7 mouse cellular contexts compared by ENCODE assay signal in the genomic region with DNA sequence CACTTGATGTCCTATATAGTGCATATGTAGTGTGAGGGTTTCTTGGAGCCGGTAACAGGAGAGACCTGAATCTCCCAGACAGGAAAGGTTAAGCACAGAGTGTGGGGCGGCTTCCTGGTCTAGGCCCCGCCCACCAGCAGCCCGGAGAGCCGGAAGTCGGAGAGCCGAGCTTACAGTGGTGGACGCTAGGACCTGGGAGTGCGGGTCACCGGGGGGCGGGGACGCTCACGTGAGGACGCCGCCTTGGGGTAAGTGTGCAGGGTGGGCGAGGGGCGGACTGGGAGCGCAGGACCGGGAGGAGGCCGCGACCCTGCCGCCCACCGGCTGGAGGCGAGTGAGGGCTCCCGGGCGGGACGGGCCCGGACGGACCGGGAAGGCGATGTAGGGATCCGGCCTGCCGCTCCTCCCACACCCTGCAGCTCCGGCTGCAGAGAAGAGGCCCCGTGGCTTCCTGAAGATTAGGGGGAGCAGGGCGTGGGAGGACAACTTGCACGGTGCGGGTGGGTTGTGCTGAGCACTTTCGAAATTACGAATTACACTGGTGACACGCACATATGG. TPM values are rescaled to one million over a fixed set of nuclear protein-coding genes. Genes with fewer than 3 reads are reported as not detected.
DNase-seq lines count a peak whose midpoint lies in the region; ATAC-seq lines count a peak whose summit lies in the region.

A gene (plus strand): TSS at position 144 of the 558 bp plus-strand sequence.

- 1% methylated on average over 32 of the region's 41 CpGs for WGBS in intestine, embryonic 16.5 days
- under 1% methylated on average over 40 of the region's 41 CpGs for WGBS in midbrain, embryonic 11.5 days

- peak within 1 kb of the TSS; percentile 95 for H3K4me3 ChIP-seq in intestine, embryonic 16.5 days (ENCODE audit: low read length)
- H3K4me3 ChIP-seq in midbrain, embryonic 11.5 days (ENCODE audit: low read depth, low read length), result peak within 1 kb of the TSS; percentile 61

- H3K36me3 ChIP-seq in intestine, embryonic 16.5 days (ENCODE audit: control insufficient read depth, insufficient read depth, low read length), result peaks cover 15% of the 10 kb centered on the region
- peaks cover 6% of the 10 kb centered on the region for H3K36me3 ChIP-seq in midbrain, embryonic 11.5 days (ENCODE audit: control insufficient read depth, insufficient read depth, low read length)

- H3K9ac ChIP-seq in intestine, embryonic 16.5 days (ENCODE audit: low read depth, low read length), result peak within 1 kb of the TSS; percentile 87
- peak within 1 kb of the TSS; percentile 70 for H3K9ac ChIP-seq in midbrain, embryonic 11.5 days (ENCODE audit: low read length)

- H3K27ac ChIP-seq in intestine, embryonic 16.5 days (ENCODE audit: low read length), result peak within 1 kb of the TSS; percentile 84
- no peak within 1 kb of the TSS for H3K27ac ChIP-seq in midbrain, embryonic 11.5 days (ENCODE audit: low read depth, low read length)

- H3K4me1 ChIP-seq in intestine, embryonic 16.5 days (ENCODE audit: control insufficient read depth, insufficient read depth, low read length), result peaks cover 14% of the 10 kb centered on the region; the same call in 1 of the 2 replicates
- H3K4me1 ChIP-seq in midbrain, embryonic 11.5 days (ENCODE audit: control insufficient read depth, insufficient read depth, low read length), result peaks cover 6% of the 10 kb centered on the region; the same call in 1 of the 2 replicates

- H3K9me3 ChIP-seq in intestine, embryonic 16.5 days (ENCODE audit: control insufficient read depth, low read length), result no peaks in the 10 kb centered on the region
- H3K9me3 ChIP-seq in midbrain, embryonic 11.5 days (ENCODE audit: control insufficient read depth, low read length), result no peaks in the 10 kb centered on the region

- ATAC-seq in intestine, embryonic 16.5 days, result peak; percentile 99
- ATAC-seq in midbrain, embryonic 11.5 days (ENCODE audit: low FRiP score), result peak; percentile 98

- peak within 1 kb of the TSS; percentile 54 for H3K4me2 ChIP-seq in intestine, embryonic 16.5 days (ENCODE audit: low read depth, low read length)
- peak within 1 kb of the TSS; percentile 54 for H3K4me2 ChIP-seq in midbrain, embryonic 11.5 days

- H3K27me3 ChIP-seq in intestine, embryonic 16.5 days (replicated peaks; ENCODE audit: control insufficient read depth, insufficient read depth, low read length), result no peaks in the 10 kb centered on the region
- H3K27me3 ChIP-seq in midbrain, embryonic 11.5 days (ENCODE audit: control insufficient read depth, insufficient read depth, low read length), result no peaks in the 10 kb centered on the region

- peak; percentile 82 to 86 for DNase-seq in adrenal gland, adult 18-20 months (ENCODE audit: low spot score in 2 of 2)
- DNase-seq in embryo, embryonic 11 days, result peak; percentile 97
- peak; percentile 79 to 86 for DNase-seq in gastrocnemius, postnatal 36 days
- peak; percentile 86 to 88 for DNase-seq in left cerebral cortex, postnatal 36 days (ENCODE audit: low spot score in 2 of 2)
- DNase-seq in midbrain, embryonic 11.5 days (ENCODE audit: low spot score, missing footprints), result peak; percentile 99
- peak; percentile 85 for DNase-seq in skeletal muscle tissue, adult 2 months (ENCODE audit: low read depth, low spot score)

- intact Hi-C loops in gastrocnemius, postnatal 36 days (cut with DNase I), result no loop called here
- intact Hi-C loops in left cerebral cortex, postnatal 36 days (cut with DNase I), result no loop called here

RNA-seq across cellular contexts. Expression of the gene that starts here (rescaled TPM):
- total RNA-seq in adrenal gland, adult 18-20 months (2021), result 10 to 100 TPM; 34.0 to 36.6 TPM
- total RNA-seq in gastrocnemius, postnatal 36 days (2021), result 10 to 100 TPM; 15.1 to 17.9 TPM
- 41.1 and 41.9 TPM in 2 replicates for polyA plus RNA-seq in intestine, embryonic 16.5 days (2015; fragmentation: Nextera tagmentation; extraction: Ambion mirVana)
- total RNA-seq in left cerebral cortex, postnatal 36 days (2021), result 10 to 100 TPM; 43.3 to 44.5 TPM
- polyA plus RNA-seq in midbrain, embryonic 11.5 days (2014; fragmentation: Nextera tagmentation; extraction: Ambion mirVana), result 28.5 and 30.8 TPM in 2 replicates
